Mouse (Mus musculus): ENCODE measurements around the gene Gtpbp1.

GRCm38 (mm10) chr15:79658531-79659375, 31.9 kb upstream of the Gtpbp1 start, which contains the start of the genes Fam227a and Cby1:
- TF ChIP-seq CTCF (IDR thresholded peaks at IDR 0.05; ENCODE audit: low read depth) (no peak), EP300 (optimal IDR thresholded peaks at IDR 0.05) (no peak)
